Mouse (Mus musculus) G1E (cell line): ENCODE data around the gene Armh1. TPM values are rescaled to one million over a fixed set of nuclear protein-coding genes. Genes with fewer than 3 reads are reported as not detected.

Experiments used
- ATAC-seq: 2 replicates; pipeline ENCODE4 v1.8.0; 2016; ENCODE audit warnings: mild to moderate bottlenecking; ENCODE audit not compliant: insufficient number of reproducible peaks, poor library complexity, low FRiP score, severe bottlenecking; ENCODE audit errors: extremely low read depth
- DNase-seq: peaks from one replicate; pipeline ENCODE4 v3.0.0; 2012; ENCODE audit warnings: low spot score
- H3K27me3 ChIP-seq: 2 replicates; pipeline ENCODE4 v1.6.1; 2012; ENCODE audit warnings: mild to moderate bottlenecking, low read length, inconsistent platforms; ENCODE audit not compliant: insufficient read depth
- H3K36me3 ChIP-seq: replicated peaks from 2 replicates; pipeline ENCODE3; 2012; ENCODE audit warnings: mild to moderate bottlenecking, inconsistent platforms
- H3K4me1 ChIP-seq: 2 replicates; pipeline ENCODE4 v1.6.1; 2012; ENCODE audit warnings: low read depth, low read length, inconsistent platforms, mixed read lengths; ENCODE audit not compliant: insufficient read depth
- H3K4me3 ChIP-seq: 2 replicates; pipeline ENCODE4 v1.5.1; 2012; ENCODE audit warnings: low read depth, mild to moderate bottlenecking, inconsistent platforms, low read length, moderate library complexity, mixed read lengths
- H3K9me3 ChIP-seq: replicated peaks from 2 replicates; pipeline ENCODE4 v1.6.1; 2012; ENCODE audit warnings: inconsistent platforms
- CTCF ChIP-seq: IDR thresholded peaks from 2 replicates; pipeline ENCODE4 v1.5.1; 2012; ENCODE audit warnings: low read depth, low read length, inconsistent platforms, mixed read lengths
- GATA1 ChIP-seq: IDR thresholded peaks from 2 replicates; pipeline ENCODE4 v1.6.1; 2012; ENCODE audit warnings: borderline replicate concordance, low read length, inconsistent platforms, mixed read lengths
- GATA2 ChIP-seq: IDR thresholded peaks from 2 replicates; pipeline ENCODE4 v1.6.1; 2012; ENCODE audit warnings: low read depth, low read length, inconsistent platforms, borderline replicate concordance
- POLR2AphosphoS5 ChIP-seq: IDR thresholded peaks from 2 replicates; pipeline ENCODE4 v1.6.1; 2012; ENCODE audit warnings: low read depth, low read length, inconsistent platforms; ENCODE audit not compliant: insufficient replicate concordance
- TAL1 ChIP-seq: conservative IDR thresholded peaks from 2 replicates; pipeline ENCODE4 v1.6.1; 2012; ENCODE audit warnings: low read depth, low read length, inconsistent platforms, mixed read lengths
- polyA plus RNA-seq: library from polyadenylated mRNA; stranded (reverse); fragments of >175 nt; gene quantifications from 2 replicates; pipeline ENCODE4 v1.2.3, GENCODE M21; 2012
- total RNA-seq, 2 experiments: library from RNA; stranded (forward) in 1 of 2; stranded (reverse) in 1 of 2; fragments of 200-1000 nt in 1 of 2; fragments of >200 nt in 1 of 2; fragmentation: Nextera tagmentation in 1 of 2; gene quantifications; 2 replicates each; pipeline ENCODE4 v1.2.3; 2014 to 2017

Armh1 gene
- total and polyA plus RNA-seq, 3 experiments = not detected

DNA sequence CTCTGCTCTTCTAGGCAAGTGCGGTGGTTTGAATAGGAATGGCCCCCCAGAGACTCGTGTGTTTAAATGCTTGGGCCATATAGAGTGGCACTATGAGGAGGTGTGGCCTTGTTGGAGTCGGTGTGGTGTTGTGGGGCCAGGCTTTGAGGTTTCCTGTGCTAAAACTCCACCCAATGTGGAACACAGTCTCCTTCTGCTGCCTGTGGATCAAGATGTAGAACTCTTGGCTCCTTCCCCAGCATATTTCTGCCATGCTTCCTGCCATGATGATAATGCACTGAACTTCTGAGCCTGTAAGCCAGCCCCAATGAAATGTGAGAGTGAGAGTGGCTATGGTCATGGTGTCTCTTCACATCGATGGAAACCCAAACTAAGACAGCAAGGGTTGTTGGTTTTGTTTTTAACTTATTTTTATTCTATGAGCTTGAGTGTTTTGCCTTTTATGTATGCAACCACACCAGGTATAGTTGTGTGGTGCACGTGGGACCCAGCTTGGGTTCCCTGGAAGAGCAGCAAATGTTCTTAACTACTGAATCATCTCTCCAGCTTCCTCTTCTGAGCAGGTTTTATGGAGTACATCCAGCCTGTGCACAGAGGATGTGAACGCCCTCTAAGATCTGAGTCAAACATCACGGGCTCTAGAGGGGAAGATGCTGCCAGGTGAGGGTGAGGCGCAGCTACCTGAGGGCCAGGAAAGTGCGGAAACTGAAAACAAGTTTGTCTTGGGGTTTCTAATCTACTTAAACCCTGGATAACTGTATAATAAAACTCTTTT lies 31.0 kb downstream of the Armh1 start:
- H3K4me3 ChIP-seq = no peak overlapping the region
- ATAC-seq = no peak
- TF ChIP-seq GATA2 (no peak), GATA1 (no peak)
- H3K9me3 ChIP-seq = no peaks in the 10 kb centered on the region
- no peaks in the 10 kb centered on the region for H3K36me3 ChIP-seq
- H3K4me1 ChIP-seq = peaks cover 2% of the 10 kb centered on the region; the same call in 1 of the 2 replicates
- peaks cover 29% of the 10 kb centered on the region for H3K27me3 ChIP-seq
- DNase-seq = no peak

DNA sequence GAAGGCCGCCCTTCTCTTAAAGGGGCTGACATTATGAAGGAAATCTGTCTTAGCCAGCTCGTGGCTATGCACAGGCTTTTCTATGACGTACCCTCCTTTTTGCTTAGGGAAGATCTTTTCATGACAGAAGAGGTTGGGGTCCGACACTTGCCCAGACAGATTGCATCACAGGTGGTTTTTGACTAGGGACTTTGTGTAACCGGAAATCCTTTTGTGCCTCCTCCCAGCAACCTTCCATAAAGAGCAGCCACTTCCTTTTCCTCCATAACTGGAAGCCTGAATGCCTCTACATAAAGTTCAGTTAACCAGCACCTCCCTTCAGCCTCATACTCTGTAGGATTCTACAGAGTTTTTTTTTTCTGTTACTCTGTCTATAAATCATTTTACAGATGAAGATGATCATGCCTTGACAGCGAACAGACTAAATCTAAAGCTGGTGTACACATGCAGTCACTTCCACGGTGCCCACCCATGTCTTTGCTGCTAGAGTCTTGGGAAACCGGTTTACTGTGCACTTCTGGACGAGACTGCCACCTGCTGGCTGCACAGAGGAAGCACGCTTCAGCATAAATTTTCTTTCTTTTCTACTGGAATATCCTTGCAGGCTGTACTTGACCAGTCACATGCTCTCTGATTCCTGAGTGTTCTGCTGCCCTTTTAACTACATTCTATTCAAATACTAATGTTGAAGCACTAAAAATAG lies 33.3 kb downstream of the Armh1 start:
- peak; percentile 48 for DNase-seq
- Histone ChIP-seq H3K27me3 (peaks cover 45% of the 10 kb centered on the region), H3K9me3 (no peaks in the 10 kb centered on the region), H3K4me1 (peaks cover 2% of the 10 kb centered on the region; the same call in 1 of the 2 replicates), H3K4me3 (no peak overlapping the region), H3K36me3 (no peaks in the 10 kb centered on the region)
- no peak for ATAC-seq
- TF ChIP-seq CTCF = peak; percentile 88
- no peak for TF ChIP-seq GATA1

DNA sequence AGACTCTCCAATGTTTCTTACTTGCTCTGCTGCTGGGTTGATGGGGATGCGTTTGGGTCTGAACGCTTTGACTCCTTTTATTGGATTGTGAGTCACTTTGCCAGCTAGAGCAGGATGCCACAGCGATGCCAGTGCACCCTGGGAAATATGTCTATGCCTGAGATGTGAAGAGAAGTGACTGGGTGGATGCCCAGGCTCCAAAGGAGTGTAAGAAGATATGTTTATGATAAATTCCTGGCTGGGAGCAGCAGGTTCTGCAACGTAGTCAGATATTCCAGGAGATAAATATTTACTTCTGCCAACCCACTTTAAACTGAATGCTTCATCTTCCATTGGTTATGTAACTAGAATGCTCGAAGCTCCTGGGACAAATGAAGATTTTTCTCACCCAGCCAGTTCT lies 34.9 kb downstream of the Armh1 start:
- ATAC-seq (no peak), DNase-seq (no peak)
- Histone ChIP-seq H3K36me3 (no peaks in the 10 kb centered on the region), H3K4me3 (no peak overlapping the region), H3K27me3 (peaks cover 46% of the 10 kb centered on the region), H3K4me1 (peaks cover 2% of the 10 kb centered on the region; the same call in 1 of the 2 replicates), H3K9me3 (no peaks in the 10 kb centered on the region)
- TF ChIP-seq TAL1 (no peak), GATA2 (no peak), CTCF (no peak), GATA1 (no peak)

DNA sequence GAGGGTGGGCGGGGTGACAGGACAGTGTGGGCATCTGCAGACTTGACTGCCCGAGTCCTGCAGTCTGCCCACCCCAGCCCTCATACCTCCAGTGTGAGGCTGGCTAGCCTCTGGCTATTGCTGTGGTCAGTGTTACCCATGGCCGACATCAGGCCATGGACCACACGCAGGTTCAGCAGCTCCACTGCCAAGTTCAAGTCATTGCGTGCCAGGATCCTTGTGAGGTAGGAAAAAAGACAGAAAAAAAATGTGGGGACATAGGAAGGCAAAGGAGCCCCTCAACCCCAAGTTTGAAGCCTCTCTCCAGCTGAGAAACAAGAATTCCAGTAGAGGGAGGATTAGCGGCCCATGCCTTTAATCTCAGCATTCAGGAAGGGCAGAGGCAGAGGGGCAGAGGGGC lies 37.7 kb downstream of the Armh1 start:
- Histone ChIP-seq H3K9me3 (no peaks in the 10 kb centered on the region), H3K27me3 (peaks cover 37% of the 10 kb centered on the region), H3K36me3 (no peaks in the 10 kb centered on the region), H3K4me1 (peaks cover 2% of the 10 kb centered on the region; the same call in 1 of the 2 replicates), H3K4me3 (no peak overlapping the region)
- no peak for DNase-seq
- no peak for TF ChIP-seq TAL1
- no peak for TF ChIP-seq GATA2
- no peak for TF ChIP-seq POLR2AphosphoS5
- no peak for TF ChIP-seq CTCF
- no peak for TF ChIP-seq GATA1
- no peak for ATAC-seq

DNA sequence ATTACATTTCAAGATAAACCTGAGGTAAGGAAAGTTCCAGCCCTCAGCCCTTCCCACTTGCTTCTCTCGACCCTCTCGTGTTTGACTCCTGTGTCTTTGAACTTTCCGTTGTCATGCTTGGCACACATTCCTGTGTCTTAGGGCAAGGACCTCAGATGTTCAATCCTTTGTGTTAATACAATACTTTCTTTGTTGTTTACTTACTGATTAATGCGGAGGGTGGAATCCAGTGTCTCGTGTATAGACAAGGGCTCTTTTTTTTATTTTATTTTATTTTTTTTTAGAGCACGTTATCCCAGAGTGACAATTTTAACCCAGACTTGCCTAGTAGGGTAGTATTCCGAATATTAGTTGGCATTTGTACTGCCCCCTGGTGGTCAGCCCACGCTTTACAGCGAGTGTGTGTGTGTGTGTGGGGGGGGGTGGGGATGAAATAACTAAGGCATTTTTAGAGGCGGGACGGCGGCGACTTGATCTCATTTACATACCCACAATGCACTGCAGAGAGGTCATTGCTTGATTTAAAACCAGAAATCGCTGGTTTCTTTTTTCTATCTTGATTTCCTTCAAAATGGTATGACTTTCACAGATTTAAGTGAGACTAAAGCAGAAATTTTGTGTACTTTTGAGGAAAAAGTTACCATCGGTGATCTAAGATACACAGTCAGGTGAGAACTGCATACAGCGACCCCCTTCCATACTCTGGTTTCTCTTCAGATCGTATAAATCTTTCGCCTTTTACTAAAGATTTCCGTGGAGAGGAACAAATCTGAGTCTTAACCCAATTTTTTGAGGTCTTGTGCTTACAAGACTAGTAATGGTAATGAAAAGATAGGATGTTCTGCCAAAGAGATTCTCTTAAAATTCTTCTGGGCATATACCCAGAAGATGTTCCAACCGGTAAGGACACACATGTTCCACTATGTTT lies 41.5 kb downstream of the Armh1 start:
- Histone ChIP-seq H3K4me1 (no peaks in the 10 kb centered on the region; the same call in 1 of the 2 replicates), H3K4me3 (no peak overlapping the region), H3K9me3 (no peaks in the 10 kb centered on the region), H3K36me3 (no peaks in the 10 kb centered on the region), H3K27me3 (peaks cover 25% of the 10 kb centered on the region)
- DNase-seq (peak; percentile 24), ATAC-seq (peak; percentile 40; the same call in 1 of the 2 replicates)
- peak; percentile 61 for TF ChIP-seq CTCF
- TF ChIP-seq POLR2AphosphoS5 = no peak

GRCm38 (mm10) chr4:117209592-117209991 lies 42.3 kb downstream of the Armh1 start:
- Histone ChIP-seq H3K27me3 (peaks cover 20% of the 10 kb centered on the region), H3K9me3 (no peaks in the 10 kb centered on the region), H3K4me1 (no peaks in the 10 kb centered on the region; the same call in 1 of the 2 replicates), H3K36me3 (no peaks in the 10 kb centered on the region), H3K4me3 (no peak overlapping the region)
- ATAC-seq = no peak
- DNase-seq = no peak
- TF ChIP-seq TAL1 (no peak), GATA2 (no peak), CTCF (no peak), GATA1 (no peak), POLR2AphosphoS5 (no peak)
